In the genomic region with DNA sequence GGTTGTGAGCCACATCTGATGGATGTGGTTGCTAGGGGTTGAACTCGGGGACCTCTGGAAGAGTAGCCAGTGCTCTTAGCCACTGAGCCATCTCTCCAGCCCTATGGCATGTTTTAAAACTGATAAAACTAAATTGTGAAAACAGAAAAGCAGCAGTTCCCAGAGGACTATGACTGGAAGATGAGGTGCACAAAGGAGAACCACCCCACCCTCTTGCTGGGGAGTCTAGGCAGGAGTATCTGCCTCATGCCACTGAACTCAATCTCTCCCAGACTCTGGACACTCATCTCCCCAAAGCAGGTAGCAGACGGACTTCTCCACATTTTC, we compare ENCODE assay signal across 9 mouse cellular contexts. TPM values are rescaled to one million over a fixed set of nuclear protein-coding genes. Genes with fewer than 3 reads are reported as not detected.
A peak's percentile ranks its signal among the peaks of the same experiment; 100 is the strongest.
DNase-seq lines count a peak whose midpoint lies in the region; ATAC-seq and TF ChIP-seq lines count a peak whose summit lies in the region.
"Had no signal": no experiment of that assay in that cellular context is flagged by ENCODE, and none has a peak within 500 bp of the region (broad histone marks: within the 10 kb centered on the region; RNA-seq: fewer than 3 reads in every experiment).

No protein-coding gene starts in this region.

- H3K9me3 ChIP-seq in heart, embryonic 10.5 days = no peaks in the 10 kb centered on the region
- H3K9me3 ChIP-seq in limb, embryonic 10.5 days (replicated peaks) = no peaks in the 10 kb centered on the region
- H3K9me3 ChIP-seq in stomach, embryonic 16.5 days (replicated peaks; ENCODE audit: control insufficient read depth, low read length) = no peaks in the 10 kb centered on the region

- H3K4me2 ChIP-seq in stomach, embryonic 16.5 days (ENCODE audit: low read depth, low read length) = peak overlapping the region; percentile 69

- peak overlapping the region; percentile 57; the same call in 1 of the 2 replicates for H3K9ac ChIP-seq in stomach, embryonic 16.5 days (ENCODE audit: low read length)

- no peak for TF ChIP-seq CTCF in testis, adult 2 months (IDR thresholded peaks at IDR 0.05; ENCODE audit: control insufficient read depth, insufficient read depth, insufficient replicate concordance, low read depth, low read length)

- no peak for ATAC-seq in stomach, embryonic 16.5 days (ENCODE audit: insufficient read depth, low FRiP score)

- H3K4me1 ChIP-seq in heart, embryonic 10.5 days = peaks cover 46% of the 10 kb centered on the region
- peaks cover 13% of the 10 kb centered on the region for H3K4me1 ChIP-seq in testis, adult 2 months (ENCODE audit: control insufficient read depth, insufficient read depth, low read length)
- peaks cover 41% of the 10 kb centered on the region for H3K4me1 ChIP-seq in limb, embryonic 10.5 days
- peaks cover 25% of the 10 kb centered on the region for H3K4me1 ChIP-seq in stomach, embryonic 16.5 days (ENCODE audit: control insufficient read depth, insufficient read depth, low read length)

- peaks cover 57% of the 10 kb centered on the region for H3K36me3 ChIP-seq in heart, embryonic 10.5 days
- H3K36me3 ChIP-seq in testis, adult 2 months (ENCODE audit: control insufficient read depth, insufficient read depth, low read length) = no peaks in the 10 kb centered on the region
- H3K36me3 ChIP-seq in limb, embryonic 10.5 days = peaks cover 46% of the 10 kb centered on the region
- H3K36me3 ChIP-seq in stomach, embryonic 16.5 days (ENCODE audit: control insufficient read depth, insufficient read depth, low read length) = peaks cover 14% of the 10 kb centered on the region

- TF ChIP-seq POLR2A in testis, adult 2 months (IDR thresholded peaks at IDR 0.05; ENCODE audit: control insufficient read depth, low read depth, low read length) = no peak

- no peak for DNase-seq in heart, embryonic 10.5 days (ENCODE audit: low spot score)
- DNase-seq in heart, adult 8-10 months (ENCODE audit: low spot score) = no peak
- no peak for DNase-seq in testis, postnatal 14 days (ENCODE audit: low spot score)
- no peak for DNase-seq in limb, embryonic 10.5 days (ENCODE audit: low spot score)
- no peak for DNase-seq in left cerebral cortex, postnatal 10 days (ENCODE audit: extremely low spot score in 1 of 2, low spot score in 2 of 2)
- no peak for DNase-seq in ovary, postnatal 14 days (ENCODE audit: low spot score)

- peak overlapping the region; percentile 67 for H3K4me3 ChIP-seq in heart, embryonic 10.5 days
- H3K4me3 ChIP-seq in testis, adult 2 months (ENCODE audit: control insufficient read depth, low read depth, low read length) = no peak overlapping the region
- peak overlapping the region; percentile 60 for H3K4me3 ChIP-seq in limb, embryonic 10.5 days
- peak overlapping the region; percentile 72; the same call in 1 of the 2 replicates for H3K4me3 ChIP-seq in stomach, embryonic 16.5 days (replicated peaks; ENCODE audit: low read length)

- H3K27ac ChIP-seq in heart, embryonic 10.5 days = peak overlapping the region; percentile 89
- H3K27ac ChIP-seq in testis, adult 2 months (ENCODE audit: control insufficient read depth, insufficient read depth, low read depth, low read length) = peak overlapping the region; percentile 62
- H3K27ac ChIP-seq in limb, embryonic 10.5 days = peak overlapping the region; percentile 81
- H3K27ac ChIP-seq in stomach, embryonic 16.5 days (ENCODE audit: low read length) = peak overlapping the region; percentile 97

- 33% methylated on average over 2 of the region's 2 CpGs for WGBS in heart, embryonic 10.5 days
- 46% methylated on average over 2 of the region's 2 CpGs for WGBS in limb, embryonic 10.5 days
- WGBS in stomach, embryonic 16.5 days = 34% methylated on average over 2 of the region's 2 CpGs

- intact Hi-C loops in left cerebral cortex, postnatal 10 days (cut with DNase I) = loop anchor here (5.0 kb wide), 1 partner anchor 70 kb away; no protein-coding TSS in a partner anchor

- no peaks in the 10 kb centered on the region for H3K27me3 ChIP-seq in heart, embryonic 10.5 days (ENCODE audit: insufficient read depth, poor library complexity, severe bottlenecking)
- H3K27me3 ChIP-seq in testis, adult 2 months (ENCODE audit: control insufficient read depth, insufficient read depth, low read length) = no peaks in the 10 kb centered on the region
- no peaks in the 10 kb centered on the region for H3K27me3 ChIP-seq in limb, embryonic 10.5 days (ENCODE audit: low read depth, poor library complexity, severe bottlenecking)
- no peaks in the 10 kb centered on the region for H3K27me3 ChIP-seq in stomach, embryonic 16.5 days (ENCODE audit: control insufficient read depth, insufficient read depth, low read length)

RNA-seq across cellular contexts. Expression of a gene that starts 0.9 kb away (rescaled TPM):
- 6.8 and 9.5 TPM in 2 replicates for polyA plus RNA-seq in heart, embryonic 10.5 days (2016; fragmentation: Nextera tagmentation; extraction: Ambion mirVana)
- 1 to 10 TPM; 6.9 to 9.5 (median 8.1) TPM for total RNA-seq in heart, adult 8-10 months (2022)
- polyA plus RNA-seq in testis, adult 2 months (2012; rRNA removed) = 3.4 and 3.7 TPM in 2 replicates
- polyA plus RNA-seq in limb, embryonic 10.5 days (2016; fragmentation: Nextera tagmentation; extraction: Ambion mirVana) = 3.0 TPM in 2 replicates
- 7.6 and 9.6 TPM in 2 replicates for polyA plus RNA-seq in stomach, embryonic 16.5 days (2015; fragmentation: Nextera tagmentation; extraction: Ambion mirVana)
- total RNA-seq in left cerebral cortex, postnatal 10 days (2021) = 1 to 10 TPM; 4.0 to 4.2 TPM

RNA-seq across cellular contexts. Expression of a gene that starts 15.1 kb away (rescaled TPM):
- 81.7 and 93.2 TPM in 2 replicates for polyA plus RNA-seq in heart, embryonic 10.5 days (2016; fragmentation: Nextera tagmentation; extraction: Ambion mirVana)
- total RNA-seq in heart, adult 8-10 months (2022) = 100 to 1,000 TPM; 172 to 233 (median 219) TPM
- 21.9 and 22.3 TPM in 2 replicates for polyA plus RNA-seq in testis, adult 2 months (2012; rRNA removed)
- 78.2 and 89.7 TPM in 2 replicates for polyA plus RNA-seq in limb, embryonic 10.5 days (2016; fragmentation: Nextera tagmentation; extraction: Ambion mirVana)
- polyA plus RNA-seq in stomach, embryonic 16.5 days (2015; fragmentation: Nextera tagmentation; extraction: Ambion mirVana) = 103 and 123 TPM in 2 replicates
- 1 to 10 TPM; 3.8 to 5.4 TPM for total RNA-seq in left cerebral cortex, postnatal 10 days (2021)

RNA-seq across cellular contexts. Expression of a gene that starts 20.9 kb away (rescaled TPM):
- polyA plus RNA-seq in heart, embryonic 10.5 days (2016; fragmentation: Nextera tagmentation; extraction: Ambion mirVana) = 15.0 and 20.3 TPM in 2 replicates
- total RNA-seq in heart, adult 8-10 months (2022) = 100 to 1,000 TPM; 113 to 131 (median 128) TPM
- polyA plus RNA-seq in testis, adult 2 months (2012; rRNA removed) = 5.7 and 7.0 TPM in 2 replicates
- polyA plus RNA-seq in limb, embryonic 10.5 days (2016; fragmentation: Nextera tagmentation; extraction: Ambion mirVana) = 12.2 and 14.6 TPM in 2 replicates
- 12.3 and 12.9 TPM in 2 replicates for polyA plus RNA-seq in stomach, embryonic 16.5 days (2015; fragmentation: Nextera tagmentation; extraction: Ambion mirVana)
- total RNA-seq in left cerebral cortex, postnatal 10 days (2021) = 10 to 100 TPM; 45.4 TPM

RNA-seq across cellular contexts. Expression of a gene that starts 22.6 kb away (rescaled TPM):
- polyA plus RNA-seq in heart, embryonic 10.5 days (2016; fragmentation: Nextera tagmentation; extraction: Ambion mirVana) = not detected in 2 replicates
- total RNA-seq in heart, adult 8-10 months (2022) = under 1 TPM in 1 of 4 experiments, not detected in 3; 0.41 TPM
- 274 and 296 TPM in 2 replicates for polyA plus RNA-seq in testis, adult 2 months (2012; rRNA removed)
- not detected in 2 replicates for polyA plus RNA-seq in limb, embryonic 10.5 days (2016; fragmentation: Nextera tagmentation; extraction: Ambion mirVana)
- not detected in 2 replicates for polyA plus RNA-seq in stomach, embryonic 16.5 days (2015; fragmentation: Nextera tagmentation; extraction: Ambion mirVana)
- not detected for total RNA-seq in left cerebral cortex, postnatal 10 days (2021)
- total RNA-seq: left cerebral cortex, adult 8-10 months had no signal

RNA-seq across cellular contexts. Expression of a gene that starts 25.6 kb away (rescaled TPM):
- 136 and 163 TPM in 2 replicates for polyA plus RNA-seq in heart, embryonic 10.5 days (2016; fragmentation: Nextera tagmentation; extraction: Ambion mirVana)
- 1 to 10 TPM; 1.5 to 2.6 (median 2.2) TPM for total RNA-seq in heart, adult 8-10 months (2022)
- 41.1 and 43.1 TPM in 2 replicates for polyA plus RNA-seq in testis, adult 2 months (2012; rRNA removed)
- polyA plus RNA-seq in limb, embryonic 10.5 days (2016; fragmentation: Nextera tagmentation; extraction: Ambion mirVana) = 316 and 336 TPM in 2 replicates
- polyA plus RNA-seq in stomach, embryonic 16.5 days (2015; fragmentation: Nextera tagmentation; extraction: Ambion mirVana) = 90.4 and 92.2 TPM in 2 replicates
- total RNA-seq in left cerebral cortex, postnatal 10 days (2021) = 1 to 10 TPM; 4.2 to 5.6 TPM
